Mouse (Mus musculus): ENCODE results near the gene Slc35e4.

DNA sequence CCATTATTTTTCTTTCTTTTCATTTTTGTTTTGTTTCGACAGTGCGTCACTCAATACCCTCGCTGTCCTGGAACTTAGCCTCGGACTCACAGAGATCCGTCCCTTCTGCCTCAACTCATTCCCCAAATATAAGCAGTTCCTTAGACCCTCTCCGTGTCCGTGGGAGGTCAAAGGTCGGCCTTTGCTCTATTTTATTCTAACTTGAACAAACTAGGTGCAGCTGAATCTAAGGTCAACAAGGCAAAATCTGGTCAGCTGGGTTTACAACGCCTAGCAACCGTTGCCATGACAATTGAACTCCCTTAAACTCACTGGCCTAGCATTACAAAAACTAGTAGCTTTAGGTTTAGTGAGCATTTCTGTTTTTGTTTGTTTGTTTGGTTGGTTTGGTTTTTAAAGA lies 48.7 kb upstream of the Slc35e4 start:
- TF ChIP-seq POLR2AphosphoS2 (IDR thresholded peaks at IDR 0.05; ENCODE audit: insufficient read length, low read depth) (no peak), USF1 (IDR thresholded peaks at IDR 0.05; ENCODE audit: low read depth) (no peak), MYOD1 (IDR thresholded peaks at IDR 0.05; ENCODE audit: control insufficient read depth in 1 of 3, insufficient read length in 2 of 3, low read depth in 2 of 3) (no peak), POLR2A (IDR thresholded peaks at IDR 0.05; ENCODE audit: insufficient read length, low read depth) (no peak), TCF12 (IDR thresholded peaks at IDR 0.05; ENCODE audit: insufficient read depth, poor library complexity, severe bottlenecking) (no peak), MAX (IDR thresholded peaks at IDR 0.05; ENCODE audit: low read depth) (no peak), MYOG (IDR thresholded peaks at IDR 0.05; ENCODE audit: control insufficient read depth in 1 of 3, insufficient read depth in 1 of 3, insufficient read length in 2 of 3, low read depth in 2 of 3) (no peak), SRF (IDR thresholded peaks at IDR 0.05; ENCODE audit: control insufficient read depth, insufficient read length, low read depth) (no peak)

All from myocyte (in vitro differentiated cells).